Mouse (Mus musculus) midbrain, embryonic 14.5 days (tissue): ENCODE measurements around the gene Foxl1. TPM values are rescaled to one million over a fixed set of nuclear protein-coding genes. Genes with fewer than 3 reads are reported as not detected.

Source experiments
- ATAC-seq: fragments of 200-750 bp; cut with Nextera tagmentation; 2 replicates; pipeline ENCODE4 v1.8.0; 2017; ENCODE audit warnings: moderate number of reproducible peaks, moderate library complexity; ENCODE audit not compliant: low FRiP score, low TSS enrichment
- DNase-seq: peaks from one replicate; pipeline ENCODE4 v3.0.0-alpha.2; 2015
- H3K27ac ChIP-seq: fragments of 300-500 bp; sonication (generic); replicated peaks from 2 replicates; pipeline ENCODE4 v1.5.1; 2014; ENCODE audit warnings: mild to moderate bottlenecking, low read depth, low read length, moderate library complexity
- H3K27me3 ChIP-seq: fragments of 300-500 bp; sonication (generic); 2 replicates; pipeline ENCODE4 v1.6.1; 2014; ENCODE audit warnings: low read length, control low read depth, mixed read lengths; ENCODE audit not compliant: control insufficient read depth, insufficient read depth
- H3K36me3 ChIP-seq: fragments of 300-500 bp; sonication (generic); 2 replicates; pipeline ENCODE4 v1.6.1; 2014; ENCODE audit warnings: low read length, control low read depth; ENCODE audit not compliant: control insufficient read depth, insufficient read depth
- H3K4me1 ChIP-seq: fragments of 300-500 bp; sonication (generic); 2 replicates; pipeline ENCODE4 v1.6.1; 2014; ENCODE audit warnings: mild to moderate bottlenecking, antibody characterized with exemption, low read length, control low read depth; ENCODE audit not compliant: control insufficient read depth, insufficient read depth
- H3K4me2 ChIP-seq: fragments of 300-500 bp; sonication (generic); 2 replicates; pipeline ENCODE4 v1.6.1; 2014; ENCODE audit warnings: mild to moderate bottlenecking, low read length, moderate library complexity
- H3K4me3 ChIP-seq: fragments of 300-500 bp; sonication (generic); replicated peaks from 2 replicates; pipeline ENCODE4 v1.5.1; 2014; ENCODE audit warnings: low read depth, low read length
- H3K9ac ChIP-seq: fragments of 300-500 bp; sonication (generic); replicated peaks from 2 replicates; pipeline ENCODE4 v1.6.1; 2014; ENCODE audit warnings: mild to moderate bottlenecking, low read length, moderate library complexity
- H3K9me3 ChIP-seq: fragments of 300-500 bp; sonication (generic); 2 replicates; pipeline ENCODE4 v1.6.1; 2016; ENCODE audit warnings: low read length, control low read depth, mixed read lengths; ENCODE audit not compliant: control insufficient read depth
- WGBS: fragments of 180-500 bp; shearing (Covaris S2); extraction: QIAGEN DNeasy Blood & Tissue Kit; methylation state at CpG from one replicate; pipeline ENCODE4 v1.1.7; 2014; 5-methylcytosine and 5-hydroxymethylcytosine counted together
- polyA plus RNA-seq: library from polyadenylated mRNA; unstranded; fragments of >200 nt; fragmentation: Nextera tagmentation; extraction: Ambion mirVana; gene quantifications from 2 replicates; pipeline ENCODE4 v1.2.1, GENCODE M21; 2014

The Foxl1 gene
- polyA plus RNA-seq = not detected in 2 replicates

GRCm38 (mm10) chr8:121127756-121128375 is at the start of gene Foxl1:
Foxl1 (plus strand) TSS chr8:121127940.
- Histone ChIP-seq H3K4me2 (peak within 1 kb of the TSS; percentile 29), H3K4me3 (0 out of 2 replicates have a peak within 1 kb of the TSS, but pooled peaks have one; percentile 5), H3K9me3 (no peaks in the 10 kb centered on the region), H3K36me3 (no peaks in the 10 kb centered on the region), H3K9ac (no peak within 1 kb of the TSS), H3K4me1 (peaks cover 4% of the 10 kb centered on the region; the same call in 1 of the 2 replicates), H3K27me3 (peaks cover 87% of the 10 kb centered on the region), H3K27ac (no peak within 1 kb of the TSS)
- no peak for DNase-seq
- no peak for ATAC-seq
- WGBS = under 1% methylated on average over 43 of the region's 43 CpGs

- peaks cover 96% of the 10 kb centered on the region for H3K27me3 ChIP-seq
- H3K9ac ChIP-seq = no peak overlapping the region
- no peak overlapping the region for H3K4me3 ChIP-seq
- H3K4me2 ChIP-seq = no peak overlapping the region
- DNase-seq (no peak), ATAC-seq (no peak)
- no peak overlapping the region for H3K27ac ChIP-seq
- H3K9me3 ChIP-seq = no peaks in the 10 kb centered on the region
- 1% methylated on average over 14 of the region's 14 CpGs for WGBS
- H3K36me3 ChIP-seq = no peaks in the 10 kb centered on the region
- H3K4me1 ChIP-seq = peaks cover 2% of the 10 kb centered on the region; the same call in 1 of the 2 replicates
Observed at GRCm38 (mm10) chr8:121078721-121079120, 49.0 kb upstream of the Foxl1 start.

GRCm38 (mm10) chr8:121079201-121079600 is 48.5 kb upstream of the Foxl1 start:
- Histone ChIP-seq H3K9me3 (no peaks in the 10 kb centered on the region), H3K4me1 (peaks cover 7% of the 10 kb centered on the region; the same call in 1 of the 2 replicates), H3K4me3 (no peak overlapping the region), H3K27ac (no peak overlapping the region), H3K4me2 (no peak overlapping the region), H3K27me3 (peaks cover 96% of the 10 kb centered on the region), H3K36me3 (no peaks in the 10 kb centered on the region), H3K9ac (no peak overlapping the region)
- 2% methylated on average over 7 of the region's 7 CpGs for WGBS
- no peak for ATAC-seq
- DNase-seq = no peak

- peaks cover 9% of the 10 kb centered on the region; the same call in 1 of the 2 replicates for H3K4me1 ChIP-seq
- 3% methylated on average over 12 of the region's 12 CpGs for WGBS
- DNase-seq (no peak), ATAC-seq (no peak)
- H3K9me3 ChIP-seq = no peaks in the 10 kb centered on the region
- no peak overlapping the region for H3K4me3 ChIP-seq
- H3K4me2 ChIP-seq = no peak overlapping the region
- H3K27ac ChIP-seq = no peak overlapping the region
- no peaks in the 10 kb centered on the region for H3K36me3 ChIP-seq
- H3K9ac ChIP-seq = no peak overlapping the region
- peaks cover 97% of the 10 kb centered on the region for H3K27me3 ChIP-seq
Observed at GRCm38 (mm10) chr8:121079944-121080343, 47.8 kb upstream of the Foxl1 start.

- Histone ChIP-seq H3K4me2 (no peak overlapping the region), H3K36me3 (no peaks in the 10 kb centered on the region), H3K9me3 (no peaks in the 10 kb centered on the region), H3K27ac (no peak overlapping the region), H3K4me3 (no peak overlapping the region), H3K9ac (no peak overlapping the region), H3K27me3 (peaks cover 98% of the 10 kb centered on the region), H3K4me1 (peaks cover 9% of the 10 kb centered on the region; the same call in 1 of the 2 replicates)
- ATAC-seq (no peak), DNase-seq (no peak)
- WGBS = under 1% methylated on average over 49 of the region's 49 CpGs
Observed at GRCm38 (mm10) chr8:121080361-121081090, 47.2 kb upstream of the Foxl1 start.

- no peak for ATAC-seq
- no peak overlapping the region for H3K4me2 ChIP-seq
- no peaks in the 10 kb centered on the region for H3K36me3 ChIP-seq
- H3K9me3 ChIP-seq = no peaks in the 10 kb centered on the region
- no peak overlapping the region for H3K4me3 ChIP-seq
- peaks cover 9% of the 10 kb centered on the region; the same call in 1 of the 2 replicates for H3K4me1 ChIP-seq
- no peak overlapping the region for H3K27ac ChIP-seq
- WGBS = 0% methylated on average over 7 of the region's 7 CpGs
- peaks cover 98% of the 10 kb centered on the region for H3K27me3 ChIP-seq
- no peak for DNase-seq
- no peak overlapping the region for H3K9ac ChIP-seq
Observed at GRCm38 (mm10) chr8:121081398-121081797, 46.3 kb upstream of the Foxl1 start.

GRCm38 (mm10) chr8:121082218-121083092 is 45.3 kb upstream of the Foxl1 start:
- no peak overlapping the region for H3K4me3 ChIP-seq
- DNase-seq = no peak

More at GRCm38 (mm10) chr8:121082218-121083092, 45.3 kb upstream of the Foxl1 start:
- H3K4me1 ChIP-seq = peaks cover 9% of the 10 kb centered on the region; the same call in 1 of the 2 replicates
- no peaks in the 10 kb centered on the region for H3K36me3 ChIP-seq
- H3K9me3 ChIP-seq = no peaks in the 10 kb centered on the region
- no peak overlapping the region for H3K27ac ChIP-seq
- ATAC-seq = no peak
- no peak overlapping the region for H3K9ac ChIP-seq
- H3K27me3 ChIP-seq = peaks cover 98% of the 10 kb centered on the region
- peak overlapping the region; percentile 58; the same call in 1 of the 2 replicates for H3K4me2 ChIP-seq
- 1% methylated on average over 57 of the region's 57 CpGs for WGBS
